Mouse (Mus musculus): ENCODE data around the gene Gm20388.
A peak's percentile ranks its signal among the peaks of the same experiment; 100 is the strongest.

Gm20388 gene

DNA sequence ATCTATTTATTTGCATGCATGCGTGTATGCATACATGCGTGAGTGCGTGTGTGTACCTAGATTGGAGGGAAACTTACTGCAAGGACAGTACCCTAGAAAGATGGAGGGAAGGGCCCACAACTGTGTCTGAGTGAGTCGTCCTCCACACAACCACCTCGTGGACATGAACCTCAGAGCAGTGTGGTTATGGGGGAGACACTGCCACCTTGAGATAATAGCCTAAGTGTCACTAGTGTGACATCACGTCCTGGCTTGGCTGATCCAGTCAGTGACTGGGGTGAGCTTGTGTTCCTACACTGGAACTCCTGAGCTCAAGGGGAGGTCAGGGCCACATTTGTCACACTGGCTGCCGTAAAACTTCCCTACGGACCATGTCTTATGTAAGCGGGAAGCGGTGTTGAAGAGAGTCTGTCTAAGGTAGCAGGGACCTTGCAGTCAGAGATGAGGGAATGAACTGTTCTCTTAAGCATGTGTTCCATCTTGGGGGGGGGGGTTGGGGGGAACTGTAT, 1305.9 kb downstream of the Gm20388 start:
- no peak for DNase-seq (ENCODE audit: low read depth, low spot score)

DNA sequence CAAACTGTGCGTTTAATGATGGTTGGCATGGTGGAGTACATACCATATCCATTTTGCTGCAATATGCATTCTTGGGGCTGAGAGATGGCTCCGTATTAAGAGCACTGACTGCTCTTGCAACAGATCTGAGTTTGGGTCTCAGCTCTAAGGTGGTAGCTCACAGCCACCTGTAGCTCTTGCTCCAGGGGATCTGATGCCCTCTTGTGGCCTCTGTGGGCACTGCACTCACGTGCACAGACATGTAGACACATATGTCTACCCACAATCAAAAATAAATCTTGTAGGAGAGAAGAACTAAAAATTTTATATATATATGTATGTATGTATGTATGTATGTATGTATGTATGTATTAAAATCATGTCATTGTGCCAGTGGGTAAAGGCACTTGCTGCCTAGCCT, 1307.8 kb downstream of the Gm20388 start:
- DNase-seq (ENCODE audit: low read depth, low spot score) = peak; percentile 80

DNA sequence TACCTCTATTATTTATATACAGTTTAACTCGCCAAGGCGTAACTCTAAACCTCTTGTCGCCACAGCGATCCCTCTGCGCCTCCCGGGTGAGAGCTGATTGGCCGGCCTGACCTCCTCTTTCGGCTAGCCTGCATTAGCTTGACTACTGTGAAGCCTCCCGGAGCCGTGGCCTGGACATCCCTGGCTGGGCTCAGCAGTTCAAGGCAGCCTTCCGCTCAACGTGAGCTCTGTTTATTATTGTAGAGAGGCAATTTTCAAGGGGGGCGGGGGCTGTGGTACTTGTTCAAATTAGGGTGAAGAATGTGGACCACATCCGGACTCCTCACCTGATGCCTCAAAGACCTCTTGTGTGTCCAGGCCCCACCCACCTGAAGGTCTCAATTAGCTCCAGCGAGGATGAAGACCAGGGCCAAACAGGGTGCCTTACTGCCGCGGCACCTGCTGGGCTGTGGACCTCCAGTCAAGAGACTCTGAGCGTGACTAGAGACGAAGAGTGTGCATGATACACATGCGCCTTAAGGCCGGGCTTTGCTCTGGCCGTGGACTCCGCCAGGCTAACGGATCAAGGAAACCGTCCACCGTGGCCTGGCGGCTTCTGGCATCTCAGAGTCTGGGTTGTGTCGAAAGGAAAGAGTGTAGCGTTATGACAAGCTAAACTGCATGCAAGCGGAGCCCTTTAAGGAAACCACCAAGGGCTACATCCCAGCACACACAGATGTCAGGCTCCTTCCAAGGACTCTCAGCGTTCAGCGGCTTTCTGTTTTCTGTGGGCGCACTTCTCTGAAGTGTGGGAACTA, 1309.7 kb downstream of the Gm20388 start:
- peak; percentile 29 for DNase-seq (ENCODE audit: low read depth, low spot score)

DNA sequence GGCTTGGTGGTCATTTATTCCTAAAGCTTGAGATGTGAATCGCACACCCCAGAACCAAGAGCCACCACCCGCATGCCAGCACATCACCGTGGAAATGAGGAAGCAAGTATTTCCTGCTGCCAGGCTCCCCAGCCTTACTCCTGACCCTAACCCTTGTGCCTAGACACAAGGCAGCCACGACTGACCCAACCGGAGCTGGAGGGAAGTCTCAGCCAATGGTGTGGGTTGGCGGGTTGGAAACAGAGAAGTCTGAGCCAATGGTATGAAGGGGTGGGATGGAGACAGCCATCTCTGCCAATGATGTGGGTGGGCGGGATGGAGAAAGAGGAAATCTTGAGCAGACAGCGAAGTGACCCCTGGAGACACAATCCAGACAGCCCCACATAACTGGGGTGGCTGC, 1314.1 kb downstream of the Gm20388 start:
- peak; percentile 46 for DNase-seq (ENCODE audit: low read depth, low spot score)

DNA sequence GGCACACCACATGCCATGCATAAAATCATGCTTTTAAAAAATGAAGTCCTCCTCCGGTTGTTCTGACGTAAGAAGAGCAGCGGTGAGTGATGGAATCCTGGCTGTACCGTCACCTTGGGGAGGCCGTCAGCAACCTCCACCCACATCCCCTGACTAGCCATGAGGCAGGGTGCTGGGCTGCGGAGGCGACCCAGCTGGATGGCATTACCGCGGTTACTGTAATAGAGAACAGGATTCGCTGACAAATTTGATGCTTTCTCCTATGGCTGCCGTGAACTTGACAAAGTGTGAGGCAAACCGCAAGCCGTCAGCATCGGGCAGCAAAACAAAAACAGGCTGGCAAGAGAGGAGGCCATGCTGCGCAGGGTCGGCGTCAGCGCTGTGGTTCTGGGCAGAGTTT, 1317.1 kb downstream of the Gm20388 start:
- DNase-seq (ENCODE audit: low read depth, low spot score) = no peak

DNA sequence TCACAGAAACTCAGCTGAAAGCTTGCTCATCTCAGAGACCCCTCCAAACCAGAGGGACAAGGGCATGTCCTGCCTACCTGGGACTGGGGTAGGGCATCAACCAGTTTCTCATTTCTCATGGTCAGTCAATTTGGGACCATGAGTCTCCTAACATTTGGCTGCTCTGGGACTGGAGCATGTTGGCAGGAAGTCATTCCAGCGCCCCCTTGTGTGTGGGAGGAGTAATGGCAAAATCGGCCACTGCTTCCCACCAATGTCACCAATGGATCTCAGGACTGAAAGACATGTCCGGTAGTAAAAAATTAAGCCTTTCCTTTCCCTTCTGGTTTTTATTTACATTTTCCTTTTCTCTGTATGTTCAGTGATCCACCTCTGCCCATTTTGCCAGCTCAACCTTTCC, 1318.3 kb downstream of the Gm20388 start:
- peak; percentile 81 for DNase-seq (ENCODE audit: low read depth, low spot score)

GRCm38 (mm10) chr8:121229550-121229949, 1318.9 kb downstream of the Gm20388 start:
- DNase-seq (ENCODE audit: low read depth, low spot score) = no peak

DNA sequence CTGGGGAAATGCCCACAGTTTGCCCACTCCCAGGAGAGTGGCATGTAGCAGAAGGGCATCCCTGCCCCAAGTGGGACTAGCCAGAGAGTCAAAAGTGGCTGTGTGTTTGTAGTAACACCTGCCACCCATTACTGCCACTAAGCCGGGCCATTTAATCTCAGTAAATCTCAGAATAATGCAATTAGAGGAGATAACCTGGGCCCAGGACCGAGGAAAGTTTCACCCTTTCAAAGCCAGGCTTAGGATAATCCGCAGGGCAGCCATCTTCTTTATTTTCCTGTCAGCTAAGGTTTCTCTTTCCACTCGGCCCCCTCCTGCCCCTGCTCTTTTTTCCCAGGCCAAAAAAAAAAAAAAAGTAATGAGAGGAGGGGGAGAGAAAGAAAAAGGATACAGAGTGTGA, 1322.6 kb downstream of the Gm20388 start:
- DNase-seq (ENCODE audit: low read depth, low spot score) = no peak

DNA sequence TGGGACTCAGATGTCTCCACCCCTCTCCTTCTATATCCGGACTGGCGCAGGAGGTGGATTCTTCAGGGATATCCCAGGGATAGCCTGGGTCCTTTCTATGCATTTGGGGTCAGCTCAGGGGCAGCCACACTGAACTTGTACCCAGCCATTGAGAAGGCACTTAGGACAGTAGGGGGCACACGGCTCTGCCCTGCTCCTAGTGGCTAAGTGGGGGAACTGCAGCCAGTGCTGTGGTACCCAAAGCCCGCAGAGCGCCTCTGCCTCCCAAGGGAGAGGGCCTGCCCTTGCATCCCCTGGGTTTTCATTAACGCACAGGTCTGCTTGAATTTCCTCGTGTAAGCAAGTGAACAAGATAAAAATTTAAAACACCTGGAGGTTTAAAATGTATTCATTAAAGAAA, 1324.3 kb downstream of the Gm20388 start:
- peak; percentile 70 for DNase-seq (ENCODE audit: low read depth, low spot score)

GRCm38 (mm10) chr8:121239640-121240039, 1329.0 kb downstream of the Gm20388 start:
- no peak for DNase-seq (ENCODE audit: low read depth, low spot score)

GRCm38 (mm10) chr8:121241761-121242552, 1331.3 kb downstream of the Gm20388 start:
- no peak for DNase-seq (ENCODE audit: low read depth, low spot score)

- no peak for DNase-seq (ENCODE audit: low read depth, low spot score)
Measured at GRCm38 (mm10) chr8:121242671-121243070, 1332.0 kb downstream of the Gm20388 start.

DNA sequence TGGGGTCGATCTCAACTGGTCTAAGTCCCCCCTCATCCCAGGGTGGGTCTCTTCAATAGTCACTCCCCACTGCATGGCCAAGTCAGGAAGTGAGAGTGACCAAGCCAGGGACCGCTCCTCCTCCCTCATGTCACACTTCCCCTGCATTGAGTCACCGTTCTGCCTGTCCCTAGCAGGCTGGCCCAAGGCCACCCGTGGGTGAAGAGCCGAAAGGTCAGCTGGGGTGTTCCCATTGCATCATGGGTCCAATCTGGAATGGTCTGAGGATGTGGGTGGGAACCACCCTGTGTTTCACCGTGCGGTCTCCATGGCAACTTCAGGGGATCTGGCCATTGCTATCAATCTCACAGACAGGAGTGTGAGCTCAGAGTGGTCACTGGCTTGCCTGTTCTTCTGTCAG, 1338.2 kb downstream of the Gm20388 start:
- no peak for DNase-seq (ENCODE audit: low read depth, low spot score)

DNA sequence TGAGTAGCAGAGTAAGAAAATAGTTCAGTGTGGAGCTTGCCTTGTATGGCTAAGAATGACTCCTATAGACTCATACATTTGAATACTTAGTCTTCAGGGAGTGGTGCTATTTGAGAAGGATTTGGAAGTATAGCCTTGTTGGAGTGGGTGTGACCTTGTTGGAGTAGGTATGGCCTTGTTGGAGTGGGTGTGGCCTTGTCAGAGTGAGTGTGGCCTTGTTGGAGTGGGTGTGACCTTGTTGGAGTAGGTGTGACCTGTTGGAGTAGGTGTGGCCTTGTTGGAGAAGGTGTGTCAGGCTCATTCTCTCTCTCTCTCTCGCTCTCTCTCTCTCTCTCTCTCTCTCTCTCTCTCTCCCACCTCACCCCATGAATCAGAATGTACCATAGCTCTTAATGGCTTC, 1338.8 kb downstream of the Gm20388 start:
- DNase-seq (ENCODE audit: low read depth, low spot score) = peak; percentile 56

- no peak for DNase-seq (ENCODE audit: low read depth, low spot score)
Measured at GRCm38 (mm10) chr8:121251089-121251488, 1340.4 kb downstream of the Gm20388 start.

DNA sequence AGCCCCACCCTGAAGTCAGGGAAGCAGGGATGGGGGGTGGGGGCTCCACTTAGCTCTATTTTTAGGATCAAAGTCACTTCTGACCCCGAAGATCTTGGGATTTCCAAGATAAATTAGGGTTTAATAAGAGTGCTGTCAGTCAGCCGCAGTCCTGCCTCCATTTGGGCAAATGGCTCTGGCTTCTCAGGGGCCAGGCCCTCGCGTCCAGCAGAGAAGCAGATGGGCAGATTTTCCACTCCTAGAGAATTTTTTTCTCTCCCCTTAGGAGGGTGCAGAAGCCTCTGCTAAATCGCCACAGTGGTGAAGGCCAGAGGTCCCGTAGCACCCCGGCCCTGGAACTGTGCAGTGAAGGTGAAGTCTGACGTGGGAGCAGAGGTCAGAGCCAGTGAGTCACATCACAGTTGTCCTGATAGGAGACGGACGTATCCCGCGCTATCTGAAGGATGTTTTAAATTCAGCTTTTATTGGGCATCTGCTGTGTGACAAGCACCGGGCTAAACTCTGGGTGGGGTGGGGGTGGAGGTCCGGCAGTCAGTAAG, 1345.2 kb downstream of the Gm20388 start:
- no peak for DNase-seq (ENCODE audit: low read depth, low spot score)

GRCm38 (mm10) chr8:121258126-121258792, 1347.6 kb downstream of the Gm20388 start:
- DNase-seq (ENCODE audit: low read depth, low spot score) = no peak

GRCm38 (mm10) chr8:121262728-121263389, 1352.2 kb downstream of the Gm20388 start:
- no peak for DNase-seq (ENCODE audit: low read depth, low spot score)

DNA sequence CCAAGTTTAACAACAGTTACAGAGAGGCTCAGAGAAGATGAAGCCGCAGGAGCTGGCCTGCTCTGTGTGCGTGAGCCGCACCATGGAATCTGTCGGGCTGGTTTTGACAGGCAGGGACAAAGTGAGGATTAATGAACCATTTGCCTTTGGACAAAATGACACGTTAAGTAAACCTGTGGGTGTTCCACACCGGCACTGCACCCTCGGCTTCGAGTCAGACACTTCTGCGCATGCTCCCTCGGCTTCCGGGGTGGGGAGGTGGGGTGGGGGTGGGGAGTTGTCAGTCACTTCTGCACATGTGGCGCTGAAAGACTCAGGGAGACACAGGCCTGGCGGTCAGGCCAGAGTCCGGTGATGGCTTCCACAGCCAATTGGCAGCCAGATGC, 1352.7 kb downstream of the Gm20388 start:
- DNase-seq (ENCODE audit: low read depth, low spot score) = no peak

- DNase-seq (ENCODE audit: low read depth, low spot score) = no peak
Measured at GRCm38 (mm10) chr8:121264260-121264659, 1353.6 kb downstream of the Gm20388 start.

DNA sequence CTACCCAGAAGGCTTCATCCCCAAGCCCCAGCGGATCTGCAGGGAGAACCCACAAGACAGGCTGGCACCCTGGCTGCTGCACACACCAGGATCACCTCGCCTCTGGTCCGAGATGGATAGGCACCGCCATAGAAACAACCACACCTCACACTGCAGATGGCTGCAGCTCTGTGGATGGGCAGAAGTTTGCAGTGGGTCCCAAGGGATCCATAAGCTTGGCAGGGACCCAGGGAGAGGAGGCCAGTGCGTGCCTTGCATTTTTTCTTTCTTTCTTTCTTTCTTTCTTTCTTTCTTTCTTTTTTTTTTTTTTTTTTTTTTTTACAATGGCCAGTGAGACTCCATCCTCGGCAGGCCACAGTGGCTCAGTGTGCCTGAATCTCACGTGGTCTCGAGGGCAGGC, 1360.9 kb downstream of the Gm20388 start:
- no peak for DNase-seq (ENCODE audit: low read depth, low spot score)

Data from ES-CJ7 (cell line).